Mouse (Mus musculus): ENCODE measurements around the gene Gm20388. TPM values are rescaled to one million over a fixed set of nuclear protein-coding genes. Genes with fewer than 3 reads are reported as not detected.
A peak's percentile ranks its signal among the peaks of the same experiment; 100 is the strongest.

The Gm20388 gene
- polyA plus RNA-seq, 1 experiment from 2014 or later: not detected

- 77% methylated on average over 5 of the region's 5 CpGs for WGBS
- no peaks in the 10 kb centered on the region for H3K4me1 ChIP-seq
- H3K27me3 ChIP-seq: no peaks in the 10 kb centered on the region
- H3K27ac ChIP-seq: no peak overlapping the region
- H3K9ac ChIP-seq: no peak overlapping the region
- H3K36me3 ChIP-seq: peaks cover 60% of the 10 kb centered on the region
- no peak overlapping the region for H3K4me2 ChIP-seq (replicated peaks)
- no peak for ATAC-seq (ENCODE audit: insufficient number of reproducible peaks, insufficient read depth, low FRiP score, low TSS enrichment)
- H3K9me3 ChIP-seq: no peaks in the 10 kb centered on the region
- H3K4me3 ChIP-seq: no peak overlapping the region
These were observed 2988.4 kb downstream of the Gm20388 start for GRCm38 (mm10) chr8:122899085-122899484.

GRCm38 (mm10) chr8:122901476-122901875, 2990.8 kb downstream of the Gm20388 start:
- Histone ChIP-seq H3K27ac (no peak overlapping the region), H3K4me3 (no peak overlapping the region), H3K9me3 (no peaks in the 10 kb centered on the region), H3K4me1 (no peaks in the 10 kb centered on the region), H3K4me2 (replicated peaks) (no peak overlapping the region), H3K36me3 (peaks cover 40% of the 10 kb centered on the region), H3K27me3 (no peaks in the 10 kb centered on the region), H3K9ac (no peak overlapping the region)
- no peak for ATAC-seq (ENCODE audit: insufficient number of reproducible peaks, insufficient read depth, low FRiP score, low TSS enrichment)
- 95% methylated on average over 7 of the region's 7 CpGs for WGBS

GRCm38 (mm10) chr8:122901892-122902515, 2991.4 kb downstream of the Gm20388 start:
- Histone ChIP-seq H3K9me3 (no peaks in the 10 kb centered on the region), H3K4me2 (replicated peaks) (no peak overlapping the region), H3K27me3 (no peaks in the 10 kb centered on the region), H3K9ac (no peak overlapping the region), H3K27ac (no peak overlapping the region), H3K4me1 (no peaks in the 10 kb centered on the region), H3K36me3 (peaks cover 36% of the 10 kb centered on the region), H3K4me3 (no peak overlapping the region)
- 84% methylated on average over 8 of the region's 8 CpGs for WGBS
- ATAC-seq (ENCODE audit: insufficient number of reproducible peaks, insufficient read depth, low FRiP score, low TSS enrichment): no peak

- no peak for ATAC-seq (ENCODE audit: insufficient number of reproducible peaks, insufficient read depth, low FRiP score, low TSS enrichment)
- no peaks in the 10 kb centered on the region for H3K27me3 ChIP-seq
- no peak overlapping the region for H3K27ac ChIP-seq
- H3K4me1 ChIP-seq: no peaks in the 10 kb centered on the region
- no peak overlapping the region for H3K4me2 ChIP-seq (replicated peaks)
- no peak overlapping the region for H3K9ac ChIP-seq
- 83% methylated on average over 3 of the region's 3 CpGs for WGBS
- peaks cover 35% of the 10 kb centered on the region for H3K36me3 ChIP-seq
- no peaks in the 10 kb centered on the region for H3K9me3 ChIP-seq
- H3K4me3 ChIP-seq: no peak overlapping the region
These were observed 2991.9 kb downstream of the Gm20388 start for GRCm38 (mm10) chr8:122902581-122902980.

GRCm38 (mm10) chr8:122903002-122903401, 2992.4 kb downstream of the Gm20388 start:
- H3K27me3 ChIP-seq: no peaks in the 10 kb centered on the region
- ATAC-seq (ENCODE audit: insufficient number of reproducible peaks, insufficient read depth, low FRiP score, low TSS enrichment): no peak
- H3K4me3 ChIP-seq: no peak overlapping the region
- 67% methylated on average over 5 of the region's 5 CpGs for WGBS
- peaks cover 35% of the 10 kb centered on the region for H3K36me3 ChIP-seq
- no peaks in the 10 kb centered on the region for H3K9me3 ChIP-seq
- H3K4me1 ChIP-seq: no peaks in the 10 kb centered on the region
- no peak overlapping the region for H3K27ac ChIP-seq
- H3K4me2 ChIP-seq (replicated peaks): no peak overlapping the region
- H3K9ac ChIP-seq: no peak overlapping the region

- H3K9ac ChIP-seq: no peak overlapping the region
- no peaks in the 10 kb centered on the region for H3K4me1 ChIP-seq
- 91% methylated on average over 11 of the region's 11 CpGs for WGBS
- H3K36me3 ChIP-seq: peaks cover 27% of the 10 kb centered on the region
- H3K27ac ChIP-seq: no peak overlapping the region
- H3K27me3 ChIP-seq: no peaks in the 10 kb centered on the region
- no peaks in the 10 kb centered on the region for H3K9me3 ChIP-seq
- no peak overlapping the region for H3K4me2 ChIP-seq (replicated peaks)
- no peak for ATAC-seq (ENCODE audit: insufficient number of reproducible peaks, insufficient read depth, low FRiP score, low TSS enrichment)
- no peak overlapping the region for H3K4me3 ChIP-seq
These were observed 2993.9 kb downstream of the Gm20388 start for GRCm38 (mm10) chr8:122904496-122904895.

GRCm38 (mm10) chr8:122905346-122905745, 2994.7 kb downstream of the Gm20388 start:
- ATAC-seq (ENCODE audit: insufficient number of reproducible peaks, insufficient read depth, low FRiP score, low TSS enrichment): no peak
- Histone ChIP-seq H3K27me3 (no peaks in the 10 kb centered on the region), H3K4me3 (no peak overlapping the region), H3K27ac (no peak overlapping the region), H3K4me1 (no peaks in the 10 kb centered on the region), H3K9me3 (no peaks in the 10 kb centered on the region), H3K4me2 (replicated peaks) (no peak overlapping the region), H3K9ac (no peak overlapping the region), H3K36me3 (peaks cover 21% of the 10 kb centered on the region)
- 89% methylated on average over 4 of the region's 4 CpGs for WGBS

- no peak overlapping the region for H3K4me2 ChIP-seq (replicated peaks)
- no peaks in the 10 kb centered on the region for H3K9me3 ChIP-seq
- ATAC-seq (ENCODE audit: insufficient number of reproducible peaks, insufficient read depth, low FRiP score, low TSS enrichment): peak; percentile 37; the same call in 1 of the 2 replicates
- peaks cover 21% of the 10 kb centered on the region for H3K36me3 ChIP-seq
- no peak overlapping the region for H3K27ac ChIP-seq
- WGBS: 52% methylated on average over 6 of the region's 6 CpGs
- no peaks in the 10 kb centered on the region for H3K4me1 ChIP-seq
- H3K27me3 ChIP-seq: no peaks in the 10 kb centered on the region
- H3K9ac ChIP-seq: no peak overlapping the region
- no peak overlapping the region for H3K4me3 ChIP-seq
These were observed 2995.9 kb downstream of the Gm20388 start for GRCm38 (mm10) chr8:122906463-122907021.

GRCm38 (mm10) chr8:122912150-122912549, 3001.5 kb downstream of the Gm20388 start:
- no peak overlapping the region for H3K4me3 ChIP-seq
- peaks cover 31% of the 10 kb centered on the region for H3K36me3 ChIP-seq
- no peak for ATAC-seq (ENCODE audit: insufficient number of reproducible peaks, insufficient read depth, low FRiP score, low TSS enrichment)
- no peak overlapping the region for H3K4me2 ChIP-seq (replicated peaks)
- no peaks in the 10 kb centered on the region for H3K27me3 ChIP-seq
- H3K27ac ChIP-seq: no peak overlapping the region
- H3K4me1 ChIP-seq: peaks cover 6% of the 10 kb centered on the region
- no peaks in the 10 kb centered on the region for H3K9me3 ChIP-seq
- H3K9ac ChIP-seq: no peak overlapping the region
- WGBS: 74% methylated on average over 3 of the region's 3 CpGs

- 93% methylated on average over 4 of the region's 4 CpGs for WGBS
- H3K4me3 ChIP-seq: no peak overlapping the region
- no peak for ATAC-seq (ENCODE audit: insufficient number of reproducible peaks, insufficient read depth, low FRiP score, low TSS enrichment)
These were observed 3002.2 kb downstream of the Gm20388 start for GRCm38 (mm10) chr8:122912871-122913270.

GRCm38 (mm10) chr8:122916766-122917165, 3006.1 kb downstream of the Gm20388 start:
- H3K4me2 ChIP-seq (replicated peaks): no peak overlapping the region
- no peak for ATAC-seq (ENCODE audit: insufficient number of reproducible peaks, insufficient read depth, low FRiP score, low TSS enrichment)
- WGBS: 47% methylated on average over 3 of the region's 3 CpGs
- H3K27ac ChIP-seq: no peak overlapping the region
- no peaks in the 10 kb centered on the region for H3K9me3 ChIP-seq
- H3K4me1 ChIP-seq: peaks cover 29% of the 10 kb centered on the region
- H3K36me3 ChIP-seq: peaks cover 17% of the 10 kb centered on the region; the same call in 1 of the 2 replicates
- no peak overlapping the region for H3K4me3 ChIP-seq
- no peak overlapping the region for H3K9ac ChIP-seq
- no peaks in the 10 kb centered on the region for H3K27me3 ChIP-seq

More at GRCm38 (mm10) chr8:122912871-122913270, 3002.2 kb downstream of the Gm20388 start:
- Histone ChIP-seq H3K4me1 (peaks cover 14% of the 10 kb centered on the region), H3K27ac (no peak overlapping the region), H3K36me3 (peaks cover 24% of the 10 kb centered on the region), H3K27me3 (no peaks in the 10 kb centered on the region), H3K9me3 (no peaks in the 10 kb centered on the region), H3K4me2 (replicated peaks) (no peak overlapping the region), H3K9ac (no peak overlapping the region)
